Mouse (Mus musculus) E14TG2a.4 (cell line): ENCODE measurements around the gene Prss34.
A peak's percentile ranks its signal among the peaks of the same experiment; 100 is the strongest.

Source experiments
- CTCF ChIP-seq: conservative IDR thresholded peaks from 2 replicates; pipeline ENCODE4 v1.5.1; 2014; ENCODE audit warnings: low read length
- NANOG ChIP-seq: IDR thresholded peaks from 2 replicates; pipeline ENCODE4 v1.6.1; 2014; ENCODE audit warnings: borderline replicate concordance, low read length, mixed read lengths
- POU5F1 ChIP-seq: IDR thresholded peaks from 2 replicates; pipeline ENCODE4 v1.6.1; 2014; ENCODE audit warnings: low read length, borderline replicate concordance

DNA sequence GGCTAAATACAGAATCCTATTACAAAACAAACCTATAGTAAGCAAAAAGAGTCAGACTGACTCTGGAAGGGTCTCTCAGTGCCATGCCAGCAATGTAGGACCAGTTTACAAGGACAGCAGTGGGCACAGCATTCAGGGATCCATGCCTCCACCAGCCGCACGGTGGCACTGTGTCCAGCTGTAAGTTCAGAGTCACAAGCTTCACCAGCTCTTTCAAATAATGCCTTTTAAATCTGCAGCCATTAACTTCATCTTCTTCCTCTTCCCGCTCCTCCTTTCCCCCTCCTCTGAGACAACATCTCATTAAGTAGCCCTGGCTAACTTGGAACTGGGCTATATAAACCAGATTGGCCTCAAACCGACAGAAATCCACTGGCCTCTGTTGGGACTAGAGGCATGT is 9.4 kb upstream of the Prss34 start:
- TF ChIP-seq CTCF (peak; percentile 45), NANOG (no peak), POU5F1 (no peak)
